Mouse (Mus musculus) erythroblast, adult 5-6 weeks (primary cell): ENCODE measurements around the gene 1700013G24Rik. TPM values are rescaled to one million over a fixed set of nuclear protein-coding genes. Genes with fewer than 3 reads are reported as not detected.
"Not testable (repeated sequence)": the region's sequence is repeated elsewhere in the genome, so short reads cannot be mapped to it uniquely, and the experiment has no call there.

Experiments
- ATAC-seq: replicated peaks from 2 replicates; pipeline ENCODE4 v1.8.0; 2016; ENCODE audit warnings: moderate number of reproducible peaks, mild to moderate bottlenecking, moderate TSS enrichment, inconsistent platforms; ENCODE audit not compliant: poor library complexity, low FRiP score, severe bottlenecking
- total RNA-seq, 2 experiments: library from RNA; stranded (forward) in 1 of 2; stranded (reverse) in 1 of 2; fragments of 150-400 nt in 1 of 2; fragments of 200-764, 138-1000 nt in 1 of 2; gene quantifications; 2 replicates each; pipeline versions ENCODE4 v1.2.3 to v1.2.4; 2015 to 2017; ENCODE audit warnings: low replicate concordance in 2 of 2

Gene 1700013G24Rik
- total RNA-seq (2015; ENCODE audit: low replicate concordance) = not detected in 2 replicates
- not detected in 2 replicates for total RNA-seq (2017; ENCODE audit: low replicate concordance)

- ATAC-seq = no peak
These were observed at the start of gene 1700013G24Rik for GRCm38 (mm10) chr4:137453234-137453767. Gene 1700013G24Rik, plus strand, starts transcription at chr4:137453284.

- no peak for ATAC-seq
These were observed 47.5 kb upstream of the 1700013G24Rik start for GRCm38 (mm10) chr4:137405571-137405970.

GRCm38 (mm10) chr4:137409691-137410090 is 43.4 kb upstream of the 1700013G24Rik start, which contains the start of gene Cela3a:
Gene Cela3a, minus strand, starts transcription at chr4:137409791.
- ATAC-seq = no peak

GRCm38 (mm10) chr4:137412185-137412709 is 40.8 kb upstream of the 1700013G24Rik start:
- not testable (repeated sequence) for ATAC-seq

GRCm38 (mm10) chr4:137414936-137415335 is 38.1 kb upstream of the 1700013G24Rik start:
- ATAC-seq = no peak

- ATAC-seq = no peak
These were observed 35.1 kb upstream of the 1700013G24Rik start for GRCm38 (mm10) chr4:137417712-137418564.

GRCm38 (mm10) chr4:137430502-137430901 is 22.6 kb upstream of the 1700013G24Rik start, which contains the start of gene Cela3b:
Gene Cela3b, minus strand, starts transcription at chr4:137430540.
- ATAC-seq = no peak

- ATAC-seq = not testable (repeated sequence)
These were observed 20.2 kb upstream of the 1700013G24Rik start for GRCm38 (mm10) chr4:137432700-137433550.

GRCm38 (mm10) chr4:137436979-137437669 is 16.0 kb upstream of the 1700013G24Rik start:
- no peak for ATAC-seq

- peak; percentile 89 for ATAC-seq
These were observed 14.2 kb upstream of the 1700013G24Rik start for GRCm38 (mm10) chr4:137438842-137439241.

GRCm38 (mm10) chr4:137441332-137441731 is 11.8 kb upstream of the 1700013G24Rik start:
- no peak for ATAC-seq

GRCm38 (mm10) chr4:137443625-137444024 is 9.5 kb upstream of the 1700013G24Rik start:
- ATAC-seq = peak; percentile 50; the same call in 1 of the 2 replicates

GRCm38 (mm10) chr4:137445881-137446280 is 7.2 kb upstream of the 1700013G24Rik start:
- no peak for ATAC-seq

GRCm38 (mm10) chr4:137447363-137448196 is 5.5 kb upstream of the 1700013G24Rik start:
- ATAC-seq = peak; percentile 56; the same call in 1 of the 2 replicates

- no peak for ATAC-seq
These were observed 4.9 kb upstream of the 1700013G24Rik start for GRCm38 (mm10) chr4:137448197-137448596.

- no peak for ATAC-seq
These were observed 4.4 kb upstream of the 1700013G24Rik start for GRCm38 (mm10) chr4:137448641-137449040.

GRCm38 (mm10) chr4:137449132-137449531 is 4.0 kb upstream of the 1700013G24Rik start:
- no peak for ATAC-seq

GRCm38 (mm10) chr4:137449715-137450114 is 3.4 kb upstream of the 1700013G24Rik start:
- no peak for ATAC-seq
